Mouse (Mus musculus) liver, embryonic 16.5 days (tissue): Measurements from ENCODE around the gene Rras2. TPM values are rescaled to one million over a fixed set of nuclear protein-coding genes. Genes with fewer than 3 reads are reported as not detected.
A peak's percentile ranks its signal among the peaks of the same experiment; 100 is the strongest.

Experiments used
- ATAC-seq: fragments of 200-750 bp; cut with Nextera tagmentation; 2 replicates; pipeline ENCODE4 v1.8.0; 2017; ENCODE audit warnings: low read depth, mild to moderate bottlenecking, moderate number of reproducible peaks, moderate library complexity
- H3K27ac ChIP-seq: fragments of 300-500 bp; sonication (generic); 2 replicates; pipeline ENCODE4 v1.5.1; 2014; ENCODE audit warnings: mild to moderate bottlenecking, low read length
- H3K27me3 ChIP-seq: fragments of 300-500 bp; sonication (generic); 2 replicates; pipeline ENCODE4 v1.6.1; 2014; ENCODE audit warnings: low read depth, low read length, mixed read lengths; ENCODE audit not compliant: control insufficient read depth, insufficient read depth
- H3K36me3 ChIP-seq: fragments of 300-500 bp; sonication (generic); 2 replicates; pipeline ENCODE4 v1.6.1; 2014; ENCODE audit warnings: mild to moderate bottlenecking; ENCODE audit not compliant: control insufficient read depth, insufficient read depth
- H3K4me1 ChIP-seq: fragments of 300-500 bp; sonication (generic); 2 replicates; pipeline ENCODE4 v1.6.1; 2014; ENCODE audit warnings: low read depth, low read length, mixed read lengths; ENCODE audit not compliant: control insufficient read depth
- H3K4me2 ChIP-seq: fragments of 300-500 bp; sonication (generic); 2 replicates; pipeline ENCODE4 v1.6.1; 2014; ENCODE audit warnings: low read depth, low read length, mixed read lengths
- H3K4me3 ChIP-seq: fragments of 300-500 bp; sonication (generic); 2 replicates; pipeline ENCODE4 v1.5.1; 2014; ENCODE audit warnings: low read depth, mild to moderate bottlenecking, low read length
- H3K9ac ChIP-seq: fragments of 300-500 bp; sonication (generic); 2 replicates; pipeline ENCODE4 v1.6.1; 2014; ENCODE audit warnings: low read depth, low read length
- H3K9me3 ChIP-seq: fragments of 300-500 bp; sonication (generic); replicated peaks from 2 replicates; pipeline ENCODE4 v1.6.1; 2016; ENCODE audit warnings: low read length; ENCODE audit not compliant: control insufficient read depth
- WGBS: fragments of 180-500 bp; shearing (Covaris S2); extraction: QIAGEN DNeasy Blood & Tissue Kit; methylation state at CpG from one replicate; pipeline ENCODE4 v1.1.7; 2014; ENCODE audit not compliant: insufficient replicate concordance; 5-methylcytosine and 5-hydroxymethylcytosine counted together
- polyA plus RNA-seq: library from polyadenylated mRNA; unstranded; fragments of >200 nt; fragmentation: Nextera tagmentation; extraction: Ambion mirVana; gene quantifications from 2 replicates; pipeline ENCODE4 v1.2.1, GENCODE M21; 2015

The Rras2 gene
- polyA plus RNA-seq, 1 experiment from 2014 or later, result 6.8 TPM

DNA sequence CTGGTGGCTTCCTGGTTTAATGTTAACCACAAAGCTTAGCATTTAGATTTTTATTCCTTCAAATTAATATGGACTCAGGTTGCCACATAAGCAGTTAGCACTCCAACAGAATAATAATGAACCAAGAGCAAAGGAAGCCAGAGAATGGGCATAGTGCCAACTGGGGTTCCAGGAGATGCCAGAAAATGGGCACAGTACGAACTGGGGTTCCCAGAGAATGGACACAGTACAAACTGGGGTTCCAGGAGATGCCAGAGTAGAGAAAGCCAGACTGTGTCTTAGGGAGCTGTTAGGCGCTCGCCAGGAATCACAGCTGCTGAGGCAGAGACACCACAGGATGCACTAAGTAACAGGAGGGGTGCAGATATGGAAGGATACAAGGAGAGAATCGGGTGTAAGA, 80.3 kb downstream of the Rras2 start:
- ATAC-seq, result no peak
- Histone ChIP-seq H3K9me3 (no peaks in the 10 kb centered on the region), H3K4me2 (no peak overlapping the region), H3K27me3 (no peaks in the 10 kb centered on the region), H3K36me3 (no peaks in the 10 kb centered on the region; the same call in 1 of the 2 replicates), H3K4me3 (no peak overlapping the region), H3K9ac (no peak overlapping the region), H3K27ac (no peak overlapping the region), H3K4me1 (no peaks in the 10 kb centered on the region)
- WGBS, result 59% methylated on average over 4 of the region's 4 CpGs

DNA sequence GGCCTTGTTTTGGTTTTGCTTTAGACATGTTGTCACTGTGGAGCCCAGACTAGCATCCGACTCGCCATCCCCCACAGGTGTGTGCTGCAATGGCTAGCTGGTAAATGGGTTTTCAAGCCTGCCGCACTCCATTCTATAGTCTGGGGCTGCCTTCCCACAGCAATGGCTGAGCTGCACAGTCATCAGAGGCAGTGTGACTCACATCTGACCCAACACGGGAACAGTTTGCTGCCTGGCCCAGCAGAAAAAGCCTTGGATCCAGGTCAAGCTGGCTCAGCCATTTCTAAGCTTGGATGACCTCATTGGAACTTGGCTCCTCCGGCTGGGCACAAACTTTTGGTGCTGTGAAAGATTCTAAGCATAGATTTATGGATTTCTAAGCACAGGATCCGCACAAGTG, 88.0 kb downstream of the Rras2 start:
- Histone ChIP-seq H3K36me3 (no peaks in the 10 kb centered on the region), H3K4me1 (no peaks in the 10 kb centered on the region), H3K9me3 (no peaks in the 10 kb centered on the region), H3K9ac (no peak overlapping the region), H3K4me2 (no peak overlapping the region), H3K4me3 (no peak overlapping the region), H3K27ac (no peak overlapping the region), H3K27me3 (no peaks in the 10 kb centered on the region)
- no peak for ATAC-seq
- 60% methylated on average over 6 of the region's 6 CpGs for WGBS

- Histone ChIP-seq H3K27me3 (no peaks in the 10 kb centered on the region), H3K4me1 (no peaks in the 10 kb centered on the region), H3K27ac (no peak overlapping the region), H3K9ac (no peak overlapping the region), H3K9me3 (no peaks in the 10 kb centered on the region), H3K4me3 (no peak overlapping the region), H3K36me3 (no peaks in the 10 kb centered on the region), H3K4me2 (no peak overlapping the region)
- WGBS, result 59% methylated on average over 5 of the region's 5 CpGs
- no peak for ATAC-seq
Observed at GRCm38 (mm10) chr7:114028828-114029227, 88.8 kb downstream of the Rras2 start.

GRCm38 (mm10) chr7:114027406-114027805, 90.2 kb downstream of the Rras2 start:
- Histone ChIP-seq H3K4me1 (no peaks in the 10 kb centered on the region), H3K36me3 (no peaks in the 10 kb centered on the region), H3K27me3 (no peaks in the 10 kb centered on the region), H3K9me3 (no peaks in the 10 kb centered on the region), H3K9ac (no peak overlapping the region), H3K4me2 (no peak overlapping the region), H3K4me3 (no peak overlapping the region), H3K27ac (no peak overlapping the region)
- 70% methylated on average over 3 of the region's 3 CpGs for WGBS
- no peak for ATAC-seq

GRCm38 (mm10) chr7:114026923-114027322, 90.7 kb downstream of the Rras2 start:
- WGBS, result 69% methylated on average over 8 of the region's 8 CpGs
- no peak overlapping the region for H3K9ac ChIP-seq
- no peak overlapping the region for H3K4me2 ChIP-seq

DNA sequence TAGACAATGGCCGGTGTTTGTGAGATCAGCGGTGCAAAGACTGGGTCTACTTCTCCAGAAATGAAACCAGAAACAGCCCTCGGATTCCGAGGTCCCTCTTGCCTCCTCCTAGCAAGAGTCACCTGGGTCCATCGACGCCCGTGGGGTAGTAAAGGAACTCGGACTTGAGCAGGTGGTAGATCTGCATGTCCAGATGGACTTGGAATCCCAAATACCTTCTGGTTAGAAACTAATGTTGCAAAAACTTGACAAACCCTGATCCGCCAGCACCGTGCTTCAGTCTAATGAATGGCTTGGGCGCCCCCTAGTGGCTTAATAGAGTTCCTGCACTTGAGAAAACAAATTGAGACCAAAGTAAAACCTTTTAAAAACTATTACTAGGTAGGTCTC, 96.9 kb downstream of the Rras2 start:
- ATAC-seq, result no peak
- no peak overlapping the region for H3K27ac ChIP-seq

More at GRCm38 (mm10) chr7:114026923-114027322, 90.7 kb downstream of the Rras2 start:
- Histone ChIP-seq H3K4me3 (no peak overlapping the region), H3K27me3 (no peaks in the 10 kb centered on the region), H3K4me1 (no peaks in the 10 kb centered on the region), H3K27ac (no peak overlapping the region), H3K9me3 (no peaks in the 10 kb centered on the region), H3K36me3 (no peaks in the 10 kb centered on the region)
- no peak for ATAC-seq

GRCm38 (mm10) chr7:114020057-114020703, 97.4 kb downstream of the Rras2 start:
- ATAC-seq, result no peak
- Histone ChIP-seq H3K27me3 (no peaks in the 10 kb centered on the region), H3K4me3 (peak overlapping the region; percentile 64), H3K36me3 (no peaks in the 10 kb centered on the region), H3K9ac (peak overlapping the region; percentile 38), H3K4me2 (peak overlapping the region; percentile 67), H3K27ac (no peak overlapping the region), H3K9me3 (no peaks in the 10 kb centered on the region), H3K4me1 (peaks cover 3% of the 10 kb centered on the region; the same call in 1 of the 2 replicates)
- WGBS, result 7% methylated on average over 11 of the region's 11 CpGs

More for the DNA sequence above, 96.9 kb downstream of the Rras2 start:
- H3K4me1 ChIP-seq, result peaks cover 3% of the 10 kb centered on the region; the same call in 1 of the 2 replicates
- no peaks in the 10 kb centered on the region for H3K36me3 ChIP-seq
- no peaks in the 10 kb centered on the region for H3K27me3 ChIP-seq
- under 1% methylated on average over 11 of the region's 11 CpGs for WGBS
- no peaks in the 10 kb centered on the region for H3K9me3 ChIP-seq
- peak overlapping the region; percentile 38 for H3K9ac ChIP-seq
- H3K4me3 ChIP-seq, result peak overlapping the region; percentile 64
- H3K4me2 ChIP-seq, result peak overlapping the region; percentile 67

- H3K9me3 ChIP-seq, result no peaks in the 10 kb centered on the region
- H3K27ac ChIP-seq, result no peak overlapping the region
- no peaks in the 10 kb centered on the region for H3K36me3 ChIP-seq
- H3K9ac ChIP-seq, result no peak overlapping the region
- no peak overlapping the region for H3K4me2 ChIP-seq
- WGBS, result 68% methylated on average over 3 of the region's 3 CpGs
- H3K27me3 ChIP-seq, result no peaks in the 10 kb centered on the region
- no peak for ATAC-seq
- no peak overlapping the region for H3K4me3 ChIP-seq
- peaks cover 3% of the 10 kb centered on the region; the same call in 1 of the 2 replicates for H3K4me1 ChIP-seq
Observed at GRCm38 (mm10) chr7:114018861-114019260, 98.7 kb downstream of the Rras2 start.

- Histone ChIP-seq H3K9ac (no peak overlapping the region), H3K27ac (no peak overlapping the region), H3K9me3 (no peaks in the 10 kb centered on the region), H3K4me2 (no peak overlapping the region), H3K4me1 (peaks cover 3% of the 10 kb centered on the region; the same call in 1 of the 2 replicates), H3K27me3 (no peaks in the 10 kb centered on the region), H3K4me3 (no peak overlapping the region), H3K36me3 (no peaks in the 10 kb centered on the region)
- 58% methylated on average over 8 of the region's 8 CpGs for WGBS
- no peak for ATAC-seq
Observed at GRCm38 (mm10) chr7:114016001-114016949, 101.3 kb downstream of the Rras2 start.
